Mouse (Mus musculus): ENCODE data around the gene Sp1.
A peak's percentile ranks its signal among the peaks of the same experiment; 100 is the strongest.

Sp1 gene

GRCm38 (mm10) chr15:102405489-102406195 is at the start of gene Sp1:
Gene Sp1, plus strand, starts transcription at chr15:102406143.
- DNase-seq (ENCODE audit: low spot score) = peak; percentile 95

GRCm38 (mm10) chr15:102356501-102357325 is 49.2 kb upstream of the Sp1 start:
- no peak for DNase-seq (ENCODE audit: low spot score)

DNA sequence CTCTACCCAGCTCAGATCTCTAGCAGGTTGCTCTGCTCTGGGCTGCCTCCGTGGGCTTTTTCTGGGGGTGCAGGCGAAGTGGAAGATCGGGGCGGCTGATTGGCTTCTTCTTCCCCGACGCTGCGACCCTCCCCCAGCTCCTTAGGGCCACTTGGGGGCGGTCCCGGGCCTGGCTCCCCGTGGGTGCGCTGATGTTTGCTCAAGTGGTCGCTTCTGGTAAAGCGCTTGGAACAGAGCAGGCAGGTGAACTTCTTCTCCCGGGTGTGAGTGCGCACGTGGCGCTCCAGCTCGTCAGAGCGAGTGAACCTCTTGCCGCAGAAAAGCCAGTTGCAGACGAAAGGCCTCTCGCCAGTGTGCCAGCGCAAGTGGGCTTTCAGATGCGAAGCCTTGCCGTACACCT is 47.8 kb upstream of the Sp1 start:
- no peak for DNase-seq (ENCODE audit: low spot score)

DNA sequence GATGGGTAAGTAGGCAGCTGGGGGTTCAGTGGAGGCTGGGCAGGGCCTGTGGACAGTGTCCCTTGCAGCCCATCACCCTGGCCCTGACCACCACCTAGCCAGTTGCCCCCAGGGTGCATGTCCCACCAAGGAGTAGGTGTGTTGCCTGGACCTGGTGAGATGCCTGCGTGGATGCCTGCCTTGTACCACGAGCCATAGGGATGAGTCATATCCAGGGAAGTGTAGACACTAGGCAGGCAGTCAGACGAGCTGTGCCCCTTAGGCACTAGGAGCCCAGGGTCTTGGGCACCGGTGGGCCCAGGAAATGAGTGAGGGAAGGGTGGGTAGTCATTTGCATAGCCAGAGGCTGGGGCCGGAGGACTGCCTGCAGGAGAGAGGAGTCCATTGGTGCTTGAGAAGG is 47.1 kb upstream of the Sp1 start:
- DNase-seq (ENCODE audit: low spot score) = no peak

- DNase-seq (ENCODE audit: low spot score) = no peak
Measured at GRCm38 (mm10) chr15:102362648-102363047, 43.3 kb upstream of the Sp1 start.

- no peak for DNase-seq (ENCODE audit: low spot score)
Measured at GRCm38 (mm10) chr15:102364678-102365077, 41.3 kb upstream of the Sp1 start.

GRCm38 (mm10) chr15:102366238-102366637 is 39.7 kb upstream of the Sp1 start:
- no peak for DNase-seq (ENCODE audit: low spot score)

GRCm38 (mm10) chr15:102366733-102367344 is 39.1 kb upstream of the Sp1 start, which contains the start of gene Sp7:
Gene Sp7, minus strand, starts transcription at chr15:102367182.
- DNase-seq (ENCODE audit: low spot score) = no peak

DNA sequence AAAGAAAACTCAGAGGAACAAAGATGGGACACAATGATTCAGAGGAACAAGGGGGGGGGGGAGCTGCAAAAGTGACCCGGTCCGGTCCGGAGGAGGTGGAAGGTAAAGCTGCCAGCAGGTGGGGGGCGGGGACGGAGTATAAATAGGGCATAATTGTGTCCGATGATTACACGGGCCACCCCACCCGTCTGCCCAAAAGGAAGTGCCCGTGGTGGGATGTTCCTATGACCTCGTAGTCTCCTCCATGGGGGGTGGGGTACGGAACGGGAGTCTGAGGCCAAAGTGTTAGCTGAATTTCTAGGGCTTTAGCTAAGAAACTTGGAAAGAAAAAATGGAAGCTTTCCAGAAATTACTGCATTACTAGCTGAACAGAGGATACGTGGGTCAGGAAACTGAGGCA is 36.0 kb upstream of the Sp1 start:
- DNase-seq (ENCODE audit: low spot score) = no peak

DNA sequence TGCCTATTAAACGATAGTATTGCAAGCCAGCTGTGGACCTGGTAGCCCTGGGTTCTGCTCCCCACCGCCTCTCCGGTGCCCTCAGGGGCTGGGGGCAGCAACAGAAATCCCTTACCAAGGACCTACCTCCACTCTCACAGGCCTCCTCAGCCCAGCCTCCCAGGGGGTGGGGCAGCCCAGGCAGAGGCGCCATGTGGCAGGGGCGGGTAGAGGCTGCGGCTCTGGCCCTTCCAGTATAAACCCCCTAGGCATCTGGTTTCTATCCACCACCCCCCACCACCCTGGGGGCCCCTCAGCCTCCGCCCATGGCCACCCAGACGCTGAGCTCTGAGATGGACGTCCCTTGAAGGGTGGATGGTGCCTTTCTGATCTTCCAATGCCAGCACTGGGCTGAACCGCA is 35.2 kb upstream of the Sp1 start:
- no peak for DNase-seq (ENCODE audit: low spot score)

DNA sequence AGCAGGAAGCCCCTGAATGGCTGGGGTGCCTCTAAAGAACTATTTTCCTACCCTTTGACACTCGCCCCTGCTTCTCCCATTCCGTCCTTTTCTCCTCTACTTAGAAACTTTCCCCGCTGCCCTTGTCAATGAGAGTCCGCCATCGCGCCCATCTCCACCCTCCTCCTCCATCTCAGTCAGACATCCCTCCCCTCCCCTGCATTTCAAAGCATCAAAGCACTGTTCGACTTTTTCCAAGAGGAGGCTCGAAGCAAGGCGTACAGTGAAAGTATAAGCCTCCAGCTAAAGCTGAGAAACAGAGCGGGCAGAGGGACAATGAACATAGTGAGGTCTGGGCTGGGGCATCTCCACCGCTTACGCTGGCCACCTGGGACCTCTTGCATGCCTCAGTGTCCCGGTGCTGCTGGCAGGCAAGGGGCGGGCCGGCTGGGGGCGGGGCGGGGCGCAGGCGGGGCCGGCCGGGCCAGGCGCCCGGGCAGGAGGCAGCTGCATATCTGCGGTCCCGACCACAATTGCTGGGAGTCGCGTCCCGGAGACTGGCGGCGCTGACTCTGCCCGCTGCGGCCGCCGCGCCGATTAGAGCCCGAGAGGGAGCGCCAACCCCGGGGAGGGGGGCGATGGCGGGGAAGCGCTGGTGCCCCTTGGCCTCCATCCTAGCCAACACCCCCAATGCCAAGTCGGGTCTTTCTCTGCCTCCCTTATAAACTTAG is 29.3 kb upstream of the Sp1 start:
- peak; percentile 67 for DNase-seq (ENCODE audit: low spot score)

DNA sequence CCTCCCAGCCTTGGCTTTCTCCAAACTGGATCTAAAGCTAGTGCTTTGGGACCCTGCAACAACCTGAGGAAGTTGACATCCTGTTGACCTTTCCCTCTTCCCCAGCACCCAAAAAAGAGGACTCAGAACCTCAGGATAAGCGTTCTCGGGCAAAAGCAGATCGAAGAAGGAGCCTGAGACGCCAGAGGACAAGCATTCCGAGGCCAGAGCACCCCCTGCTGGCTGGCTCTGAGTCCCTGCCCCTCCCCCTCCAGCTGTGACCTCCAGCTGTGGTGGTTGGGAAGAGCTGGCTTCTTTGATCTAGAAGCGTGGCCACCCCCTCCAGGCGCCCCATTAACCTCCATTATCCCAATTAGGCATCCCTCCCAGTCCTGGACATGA is 28.8 kb upstream of the Sp1 start:
- peak; percentile 87 for DNase-seq (ENCODE audit: low spot score)

DNA sequence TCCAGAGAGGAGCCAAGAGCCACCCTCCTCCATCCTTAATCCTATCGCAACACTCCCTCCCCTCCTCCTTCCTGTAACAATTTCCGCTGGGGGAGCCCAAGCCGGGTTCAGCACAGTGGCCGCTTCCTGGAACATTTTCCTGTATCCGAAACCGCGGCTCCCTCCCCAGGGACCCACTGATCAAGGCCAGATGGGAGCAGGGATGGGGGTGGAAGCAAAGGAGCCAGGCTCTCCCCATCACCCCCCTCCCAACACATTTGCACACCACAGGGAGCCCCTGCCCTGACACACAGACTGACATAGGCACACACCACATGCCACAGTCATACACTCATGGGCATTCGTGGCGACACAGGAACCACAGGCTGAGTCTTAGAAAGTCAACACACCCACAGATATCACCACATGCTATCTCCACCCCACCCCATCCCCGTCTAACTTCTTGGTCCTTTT is 28.1 kb upstream of the Sp1 start:
- DNase-seq (ENCODE audit: low spot score) = no peak

DNA sequence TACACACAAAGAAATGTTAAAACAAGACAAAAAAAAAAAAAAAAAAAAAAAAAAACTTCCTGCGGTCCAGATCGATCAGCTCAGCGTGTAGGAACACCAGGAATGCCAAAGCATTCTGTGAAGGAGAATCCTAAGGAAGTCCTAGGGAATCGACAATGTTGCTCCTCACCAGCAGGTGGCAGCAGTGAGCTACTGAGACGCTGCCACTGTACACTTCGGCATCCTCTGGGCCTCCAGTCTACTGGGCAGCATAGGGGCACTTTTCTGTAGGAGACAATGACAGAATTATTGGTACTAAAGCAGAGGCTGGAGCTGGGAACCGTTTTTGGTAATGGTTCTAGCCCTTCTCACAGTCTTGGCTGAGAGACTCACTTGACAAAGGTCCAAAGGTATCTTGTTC is 24.4 kb upstream of the Sp1 start:
- peak; percentile 82 for DNase-seq (ENCODE audit: low spot score)

DNA sequence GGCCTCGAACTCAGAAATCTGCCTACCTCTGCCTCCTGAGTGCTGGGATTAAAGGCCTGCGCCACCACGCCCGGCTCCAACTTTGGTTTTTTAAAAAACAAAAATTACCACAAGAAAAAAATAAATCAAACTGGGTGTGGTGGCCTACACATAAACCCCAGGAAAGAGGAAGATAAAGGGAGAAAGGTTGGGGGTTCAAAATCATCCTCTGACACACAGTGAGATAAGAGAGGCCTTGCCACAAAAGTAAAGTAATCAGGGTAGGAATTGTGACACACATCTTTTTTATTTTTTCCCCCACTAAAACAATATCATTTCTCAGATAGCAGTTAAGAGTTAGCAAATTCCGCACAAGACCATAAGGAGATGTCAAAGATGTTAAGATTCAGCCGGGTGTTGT is 22.3 kb upstream of the Sp1 start:
- DNase-seq (ENCODE audit: low spot score) = no peak

DNA sequence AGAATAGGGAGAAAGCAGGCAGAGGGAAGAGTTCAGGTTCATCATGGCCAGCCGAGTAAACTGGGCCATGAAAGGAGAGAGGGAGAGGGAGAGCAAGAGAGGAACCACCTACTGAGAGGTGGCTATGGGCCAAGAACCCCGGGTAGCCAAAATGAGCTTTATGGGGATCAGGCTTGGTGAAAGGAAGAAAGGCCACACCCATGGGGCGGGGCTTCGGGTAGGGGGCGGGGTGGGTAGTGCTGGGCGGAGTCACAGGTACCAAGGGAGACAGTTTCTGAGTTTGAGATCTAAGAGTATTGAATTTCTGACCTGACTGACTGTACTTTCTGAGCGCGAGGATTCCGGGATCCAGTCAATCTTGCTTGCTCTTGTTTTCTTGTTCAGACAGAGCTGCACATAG is 19.3 kb upstream of the Sp1 start:
- DNase-seq (ENCODE audit: low spot score) = no peak

GRCm38 (mm10) chr15:102388942-102389341 is 17.0 kb upstream of the Sp1 start:
- no peak for DNase-seq (ENCODE audit: low spot score)

DNA sequence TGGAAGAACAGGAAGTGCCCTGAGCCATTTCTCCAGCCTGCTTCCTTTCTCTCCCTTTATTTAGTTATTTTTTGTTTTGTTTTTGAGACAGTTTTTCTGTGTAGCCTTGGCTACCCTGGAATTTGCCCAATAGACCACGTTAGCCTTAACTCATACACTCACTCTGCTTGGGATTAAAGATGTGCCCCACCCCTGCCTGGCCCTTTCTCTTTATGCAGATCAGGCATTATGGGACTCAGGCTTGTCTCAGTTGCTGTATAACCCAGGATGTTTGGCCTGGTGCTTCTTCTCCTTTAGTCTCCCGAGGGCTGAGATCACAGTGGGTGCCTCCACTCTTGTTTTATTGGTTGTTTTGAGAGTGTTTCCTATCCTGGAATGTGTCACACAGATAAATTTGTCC is 13.4 kb upstream of the Sp1 start:
- DNase-seq (ENCODE audit: low spot score) = no peak

DNA sequence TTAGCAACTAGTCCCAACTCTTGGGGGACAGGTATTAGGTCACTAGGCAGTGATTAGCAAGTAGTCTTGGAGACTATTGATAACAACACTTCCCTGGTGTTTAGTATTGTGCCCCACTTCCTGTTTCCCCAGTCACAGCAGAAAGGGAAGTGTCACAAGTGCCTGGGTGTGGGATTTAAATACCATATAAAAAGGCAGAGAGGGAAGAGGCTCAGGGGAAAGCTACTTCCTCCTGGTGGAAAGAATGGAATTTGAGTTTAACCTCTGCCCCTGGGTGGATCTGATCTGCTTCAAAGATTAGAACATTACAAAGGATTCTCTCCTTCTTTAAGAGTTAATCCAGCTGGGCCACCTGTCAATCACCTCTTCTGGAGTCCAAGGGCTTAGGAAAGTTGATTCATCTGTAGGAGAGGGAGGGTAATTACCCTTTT is 12.3 kb upstream of the Sp1 start:
- no peak for DNase-seq (ENCODE audit: low spot score)

GRCm38 (mm10) chr15:102395061-102395460 is 10.9 kb upstream of the Sp1 start:
- DNase-seq (ENCODE audit: low spot score) = no peak

GRCm38 (mm10) chr15:102398629-102399028 is 7.3 kb upstream of the Sp1 start:
- DNase-seq (ENCODE audit: low spot score) = no peak

Data from ovary, postnatal 36 days (tissue).